Mouse (Mus musculus) CH12.LX (cell line): ENCODE results near the gene Rnf26.
A peak's percentile ranks its signal among the peaks of the same experiment; 100 is the strongest.

ENCODE experiments used
- CTCF ChIP-seq, 2 experiments: IDR thresholded peaks in 1 of 2; conservative IDR thresholded peaks in 1 of 2; 2 replicates each; pipeline ENCODE4 v1.5.1; 2011 to 2012; ENCODE audit warnings: low read depth in 2 of 2, low read length in 2 of 2, improper control_type of control experiment in 1 of 2, inconsistent platforms in 1 of 2, mild to moderate bottlenecking in 1 of 2, moderate library complexity in 1 of 2
- MAZ ChIP-seq: IDR thresholded peaks from 2 replicates; pipeline ENCODE4 v1.6.1; 2012; ENCODE audit warnings: low read depth, mild to moderate bottlenecking, inconsistent platforms, low read length, improper control_type of control experiment, moderate library complexity
- MEF2A ChIP-seq: IDR thresholded peaks from 2 replicates; pipeline ENCODE4 v1.6.1; 2014; ENCODE audit warnings: low read depth, mild to moderate bottlenecking, inconsistent platforms, low read length, improper control_type of control experiment, borderline replicate concordance
- POLR2A ChIP-seq: IDR thresholded peaks from 2 replicates; pipeline ENCODE4 v1.6.1; 2011; ENCODE audit warnings: low read depth, mild to moderate bottlenecking, improper control_type of control experiment, low read length
- POLR2AphosphoS2 ChIP-seq: IDR thresholded peaks from 2 replicates; pipeline ENCODE4 v1.6.1; 2011; ENCODE audit warnings: low read depth, low read length, improper control_type of control experiment
- RAD21 ChIP-seq: IDR thresholded peaks from 2 replicates; pipeline ENCODE4 v1.6.1; 2011; ENCODE audit warnings: low read depth, mild to moderate bottlenecking, low read length, improper control_type of control experiment, moderate library complexity
- TBP ChIP-seq: conservative IDR thresholded peaks from 2 replicates; pipeline ENCODE4 v1.6.1; 2011; ENCODE audit warnings: low read depth, low read length, improper control_type of control experiment
- TCF12 ChIP-seq: IDR thresholded peaks from 2 replicates; pipeline ENCODE4 v1.6.1; 2014; ENCODE audit warnings: low read depth, mild to moderate bottlenecking, inconsistent platforms, low read length, improper control_type of control experiment

DNA sequence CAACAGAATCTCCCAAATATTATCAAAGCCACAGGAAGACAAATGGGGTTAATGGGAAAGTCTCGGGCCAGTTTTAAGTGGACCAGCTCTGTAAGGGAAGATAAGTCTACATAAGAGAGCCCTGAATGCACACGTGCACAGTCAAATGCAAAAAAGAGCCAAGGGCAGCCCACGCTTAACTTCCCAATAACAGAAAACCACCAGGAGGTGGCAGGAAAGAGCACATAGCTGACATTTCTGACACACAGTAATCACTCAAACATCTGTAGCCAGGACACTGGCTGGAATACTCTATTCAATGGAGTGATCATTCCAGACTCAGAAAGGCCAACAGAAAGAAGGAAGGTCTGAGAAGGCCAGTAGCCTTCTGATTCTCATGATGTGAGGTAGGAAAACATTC, 34.0 kb upstream of the Rnf26 start:
- TF ChIP-seq POLR2A (no peak), CTCF (conservative IDR thresholded peaks at IDR 0.05 in 1 of 2, IDR thresholded peaks at IDR 0.05 in 1 of 2; ENCODE audit: low read depth in 2 of 2, low read length in 2 of 2) (peak in 1 of 2 experiments; percentile 60; a peak in 2 of 4 replicates), RAD21 (peak; percentile 17), POLR2AphosphoS2 (no peak), TBP (no peak), MAZ (no peak), MEF2A (no peak), TCF12 (no peak)
